Mouse (Mus musculus) liver, embryonic 13.5 days (tissue): ENCODE results near the gene Arhgef15. TPM values are rescaled to one million over a fixed set of nuclear protein-coding genes. Genes with fewer than 3 reads are reported as not detected.
"Not testable (repeated sequence)": the region's sequence is repeated elsewhere in the genome, so short reads cannot be mapped to it uniquely, and the experiment has no call there.

Source experiments
- ATAC-seq: fragments of 200-750 bp; cut with Nextera tagmentation; 2 replicates; pipeline ENCODE4 v1.8.0; 2017; ENCODE audit warnings: low read depth, mild to moderate bottlenecking, moderate number of reproducible peaks, moderate library complexity
- DNase-seq: peaks from one replicate; pipeline ENCODE4 v3.0.0; 2022
- H3K27ac ChIP-seq: fragments of 300-500 bp; sonication (generic); 2 replicates; pipeline ENCODE4 v1.5.1; 2015; ENCODE audit warnings: moderate library complexity, mild to moderate bottlenecking, inconsistent platforms
- H3K27me3 ChIP-seq: fragments of 300-500 bp; sonication (generic); 2 replicates; pipeline ENCODE4 v1.6.1; 2015; ENCODE audit warnings: mild to moderate bottlenecking, inconsistent platforms
- H3K36me3 ChIP-seq: fragments of 300-500 bp; sonication (generic); 2 replicates; pipeline ENCODE4 v1.6.1; 2015; ENCODE audit warnings: mild to moderate bottlenecking, inconsistent platforms
- H3K4me1 ChIP-seq: fragments of 300-500 bp; sonication (generic); replicated peaks from 2 replicates; pipeline ENCODE4 v1.6.1; 2015; ENCODE audit warnings: inconsistent platforms
- H3K4me2 ChIP-seq: fragments of 300-500 bp; sonication (generic); 2 replicates; pipeline ENCODE4 v1.6.1; 2015; ENCODE audit warnings: inconsistent platforms, mild to moderate bottlenecking, moderate library complexity
- H3K4me3 ChIP-seq: fragments of 300-500 bp; sonication (generic); replicated peaks from 2 replicates; pipeline ENCODE4 v1.5.1; 2015; ENCODE audit warnings: mild to moderate bottlenecking, inconsistent platforms
- H3K9ac ChIP-seq: fragments of 300-500 bp; sonication (generic); 2 replicates; pipeline ENCODE4 v1.6.1; 2015; ENCODE audit warnings: mild to moderate bottlenecking, inconsistent platforms
- H3K9me3 ChIP-seq: fragments of 300-500 bp; sonication (generic); replicated peaks from 2 replicates; pipeline ENCODE4 v1.6.1; 2016; ENCODE audit warnings: inconsistent platforms
- WGBS: fragments of 180-500 bp; shearing (Covaris S2); methylation state at CpG from one replicate; pipeline ENCODE4 v1.1.7; 2015; ENCODE audit not compliant: insufficient replicate concordance; 5-methylcytosine and 5-hydroxymethylcytosine counted together
- polyA plus RNA-seq: library from polyadenylated mRNA; unstranded; fragments of >200 nt; fragmentation: Nextera tagmentation; extraction: Ambion mirVana; gene quantifications from 2 replicates; pipeline ENCODE4 v1.2.1, GENCODE M21; 2015

Arhgef15 gene
- polyA plus RNA-seq, result 1.4 and 1.5 TPM in 2 replicates

DNA sequence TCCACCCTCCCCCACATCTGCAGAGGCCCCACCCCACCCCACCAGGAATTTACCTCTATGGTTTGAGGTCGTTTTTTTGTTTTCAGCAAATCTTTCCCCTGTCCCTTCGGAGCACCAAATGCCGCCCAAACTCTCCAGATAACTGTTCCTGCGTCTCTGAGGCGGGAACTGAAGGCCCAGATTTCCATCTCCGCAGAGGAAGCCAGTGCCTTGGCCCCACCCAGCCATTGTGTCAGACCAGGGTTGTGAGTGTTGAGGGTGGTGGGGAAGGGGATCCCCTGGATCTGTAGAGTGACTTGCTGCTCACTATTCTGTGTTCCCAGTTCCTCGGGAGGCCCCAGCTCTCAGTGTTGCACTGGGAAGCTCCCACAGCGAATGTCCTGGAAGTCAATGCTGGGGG is at the start of gene Arhgef15:
Gene Arhgef15, minus strand, starts transcription at position 173 of the 400 bp plus-strand sequence.
- Histone ChIP-seq H3K4me3 (peak within 1 kb of the TSS; percentile 7; the same call in 1 of the 2 replicates), H3K9ac (no peak within 1 kb of the TSS), H3K9me3 (no peaks in the 10 kb centered on the region), H3K36me3 (no peaks in the 10 kb centered on the region), H3K27me3 (peaks cover 57% of the 10 kb centered on the region), H3K4me1 (peaks cover 11% of the 10 kb centered on the region), H3K27ac (no peak within 1 kb of the TSS), H3K4me2 (no peak within 1 kb of the TSS)
- WGBS, result 29% methylated on average over 8 of the region's 8 CpGs
- no peak for DNase-seq
- no peak for ATAC-seq

DNA sequence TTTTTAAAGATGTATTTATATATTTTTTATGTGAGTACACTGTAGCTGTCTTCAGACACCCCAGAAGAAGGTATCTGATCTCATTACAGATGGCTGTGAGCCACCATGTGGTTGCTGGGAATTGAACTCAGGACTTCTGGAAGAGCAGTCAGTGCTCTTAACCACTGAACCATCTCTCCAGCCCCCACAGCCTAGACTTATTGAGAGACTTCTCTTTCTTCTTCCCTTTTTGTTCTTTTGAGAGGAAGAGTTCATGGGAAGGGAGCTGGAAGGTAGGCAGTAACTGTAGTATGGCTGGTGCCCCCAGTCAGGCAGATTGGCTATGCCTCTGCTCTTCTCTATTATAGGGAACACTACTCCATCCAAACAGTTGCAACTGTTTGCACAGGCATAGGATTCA is 49.3 kb upstream of the Arhgef15 start:
- not testable (repeated sequence) for H3K9me3 ChIP-seq, DNase-seq, H3K27me3 ChIP-seq, ATAC-seq, H3K27ac ChIP-seq
- peaks cover 21% of the 10 kb centered on the region for H3K36me3 ChIP-seq
- peak overlapping the region; percentile 47; the same call in 1 of the 2 replicates for H3K9ac ChIP-seq
- H3K4me2 ChIP-seq, result peak overlapping the region; percentile 86
- H3K4me1 ChIP-seq, result peaks cover 55% of the 10 kb centered on the region
- H3K4me3 ChIP-seq, result peak overlapping the region; percentile 86

DNA sequence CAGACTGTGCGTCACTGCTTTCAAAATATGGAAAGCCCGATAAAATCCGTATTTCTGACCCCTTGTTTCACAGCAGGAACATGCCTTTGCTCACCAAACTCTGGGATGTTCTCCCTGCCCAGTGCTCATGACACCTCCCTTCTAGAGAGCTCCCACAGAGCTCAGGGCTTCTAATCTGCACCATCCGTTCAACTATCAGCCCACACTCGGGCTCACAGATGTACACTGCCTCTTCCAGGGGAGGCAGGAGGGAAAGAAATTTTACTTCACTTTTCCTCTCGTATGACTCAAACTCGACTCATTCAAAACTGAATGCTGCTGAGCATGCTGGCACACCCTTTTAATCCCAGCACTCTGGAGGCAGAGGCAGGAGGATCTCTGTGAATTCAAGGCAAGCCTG is 47.9 kb upstream of the Arhgef15 start:
- H3K27me3 ChIP-seq, result no peaks in the 10 kb centered on the region
- 43% methylated on average over 7 of the region's 7 CpGs for WGBS
- DNase-seq (peak; percentile 43), ATAC-seq (peak; percentile 79)
- H3K4me1 ChIP-seq, result peaks cover 43% of the 10 kb centered on the region
- H3K9me3 ChIP-seq, result no peaks in the 10 kb centered on the region
- H3K4me3 ChIP-seq, result no peak overlapping the region
- H3K36me3 ChIP-seq, result peaks cover 35% of the 10 kb centered on the region
- H3K9ac ChIP-seq, result peak overlapping the region; percentile 45; the same call in 1 of the 2 replicates
- peak overlapping the region; percentile 70 for H3K27ac ChIP-seq
- peak overlapping the region; percentile 43 for H3K4me2 ChIP-seq

DNA sequence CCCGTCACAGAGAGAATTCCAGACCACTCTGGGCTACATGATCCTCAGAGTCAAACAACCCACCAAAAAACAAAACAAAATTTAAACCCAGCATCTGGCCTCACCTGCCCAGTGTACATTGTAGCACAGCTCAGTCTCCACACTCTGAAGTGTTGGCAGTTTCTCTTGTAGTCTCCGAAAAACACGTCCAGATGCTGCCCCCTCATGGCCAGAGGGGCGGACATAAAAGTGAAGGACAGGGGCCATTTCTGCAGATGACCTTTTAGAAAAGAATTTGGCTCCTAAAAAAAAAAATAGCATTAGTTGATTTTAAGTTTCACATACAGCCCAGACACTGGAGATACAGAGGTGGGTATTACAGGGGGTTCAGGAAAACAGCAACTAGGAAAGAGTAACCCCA is 46.3 kb upstream of the Arhgef15 start:
- Histone ChIP-seq H3K9me3 (no peaks in the 10 kb centered on the region), H3K27ac (no peak overlapping the region), H3K9ac (no peak overlapping the region), H3K4me3 (no peak overlapping the region), H3K4me1 (peaks cover 41% of the 10 kb centered on the region), H3K27me3 (no peaks in the 10 kb centered on the region), H3K4me2 (no peak overlapping the region), H3K36me3 (peaks cover 50% of the 10 kb centered on the region)
- no peak for DNase-seq
- ATAC-seq, result no peak
- WGBS, result 61% methylated on average over 4 of the region's 4 CpGs

DNA sequence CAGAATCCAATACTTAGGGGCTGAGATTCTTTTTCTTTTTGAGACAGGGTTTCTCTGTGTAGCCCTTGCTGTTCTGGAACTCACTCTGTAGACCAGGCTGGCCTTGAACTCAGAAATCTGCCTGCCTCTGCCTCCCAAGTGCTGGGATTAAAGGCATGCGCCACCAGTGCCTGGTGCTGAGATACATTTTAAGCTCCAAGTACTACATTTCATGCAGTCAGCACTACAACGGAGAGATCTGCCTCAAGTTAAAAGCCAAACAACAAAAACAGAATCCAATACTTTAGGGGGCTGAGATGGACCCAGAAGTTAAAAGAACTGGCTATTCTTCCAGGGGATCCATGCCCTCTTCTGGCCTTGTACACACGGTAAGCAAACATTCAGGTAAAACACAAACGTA is 45.5 kb upstream of the Arhgef15 start:
- not testable (repeated sequence) for H3K27ac ChIP-seq, H3K9ac ChIP-seq, H3K4me2 ChIP-seq, ATAC-seq, H3K27me3 ChIP-seq, H3K4me3 ChIP-seq, H3K9me3 ChIP-seq, DNase-seq
- Histone ChIP-seq H3K4me1 (peaks cover 39% of the 10 kb centered on the region), H3K36me3 (peaks cover 58% of the 10 kb centered on the region)
- 85% methylated on average over 4 of the region's 4 CpGs for WGBS

DNA sequence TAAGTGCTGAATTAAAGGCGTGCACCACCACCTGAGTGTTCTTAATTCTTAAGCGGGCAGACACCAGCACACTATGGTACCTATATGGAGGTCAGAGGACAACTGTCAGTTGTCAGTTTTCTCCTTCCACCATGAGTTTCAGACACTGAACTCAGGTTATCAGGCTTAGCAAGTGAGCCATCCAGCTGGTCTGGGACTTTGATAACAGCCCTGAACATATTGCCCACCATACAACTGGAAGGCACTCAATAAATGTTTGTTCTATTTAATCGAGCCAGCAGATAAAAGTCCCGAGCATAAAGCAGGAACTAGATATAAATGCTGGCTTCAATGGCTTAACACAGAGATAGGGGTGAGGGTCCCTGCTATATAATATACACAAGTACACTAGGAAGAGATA is 39.8 kb upstream of the Arhgef15 start:
- WGBS, result 65% methylated on average over 4 of the region's 4 CpGs
- H3K4me1 ChIP-seq, result no peaks in the 10 kb centered on the region; the same call in 1 of the 2 replicates
- H3K4me2 ChIP-seq, result no peak overlapping the region
- ATAC-seq, result no peak
- no peak for DNase-seq
- H3K27ac ChIP-seq, result no peak overlapping the region
- H3K36me3 ChIP-seq, result peaks cover 96% of the 10 kb centered on the region
- no peaks in the 10 kb centered on the region for H3K9me3 ChIP-seq
- H3K9ac ChIP-seq, result no peak overlapping the region
- H3K4me3 ChIP-seq, result no peak overlapping the region
- no peaks in the 10 kb centered on the region for H3K27me3 ChIP-seq

DNA sequence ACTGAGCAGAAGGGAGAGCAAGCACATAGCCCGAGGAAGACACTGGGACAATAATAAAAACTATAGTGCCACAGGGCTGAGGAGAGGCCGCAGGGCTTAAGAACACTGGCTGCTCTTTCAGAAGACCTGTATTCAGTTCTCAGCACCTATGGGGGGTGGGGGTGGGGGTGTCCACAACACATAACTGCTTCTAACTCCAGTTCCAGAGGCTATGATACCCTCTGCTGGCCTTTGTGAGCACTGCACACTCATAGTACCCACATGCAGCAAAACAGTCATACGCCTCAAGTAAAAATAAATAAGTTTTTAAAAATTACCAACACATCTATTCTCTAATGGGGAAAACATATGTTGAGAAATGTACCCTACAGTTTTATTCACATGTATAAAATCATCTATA is 37.1 kb upstream of the Arhgef15 start:
- H3K4me1 ChIP-seq, result no peaks in the 10 kb centered on the region; the same call in 1 of the 2 replicates

DNA sequence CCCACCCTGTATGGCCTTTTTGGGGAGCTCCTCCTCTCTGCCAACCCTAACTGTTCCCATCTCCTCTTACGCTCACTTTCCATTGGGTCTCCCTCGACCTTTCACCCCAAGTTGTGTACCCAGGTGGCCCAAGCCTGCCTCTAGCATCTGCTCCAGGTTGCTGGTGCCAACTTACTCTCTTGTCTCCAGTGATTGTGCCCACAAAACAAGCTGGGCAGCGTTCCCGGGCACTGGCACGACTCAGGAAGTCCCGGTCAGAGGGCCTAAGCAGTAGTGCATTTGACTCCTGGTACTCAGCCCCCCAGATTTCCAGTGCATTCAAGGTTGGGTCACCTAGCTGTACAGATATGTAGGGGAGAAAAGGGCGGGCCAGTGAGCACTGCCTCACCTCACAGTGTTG is 35.8 kb upstream of the Arhgef15 start:
- peaks cover 97% of the 10 kb centered on the region for H3K36me3 ChIP-seq
- H3K4me1 ChIP-seq, result no peaks in the 10 kb centered on the region; the same call in 1 of the 2 replicates
- ATAC-seq (no peak), DNase-seq (no peak)
- H3K4me3 ChIP-seq, result no peak overlapping the region
- no peaks in the 10 kb centered on the region for H3K9me3 ChIP-seq
- H3K4me2 ChIP-seq, result no peak overlapping the region
- H3K27ac ChIP-seq, result no peak overlapping the region
- H3K9ac ChIP-seq, result no peak overlapping the region
- no peaks in the 10 kb centered on the region for H3K27me3 ChIP-seq
- 84% methylated on average over 7 of the region's 7 CpGs for WGBS

More for the DNA sequence above, 37.1 kb upstream of the Arhgef15 start:
- Histone ChIP-seq H3K9ac (no peak overlapping the region), H3K4me2 (no peak overlapping the region), H3K27ac (no peak overlapping the region), H3K27me3 (no peaks in the 10 kb centered on the region), H3K9me3 (no peaks in the 10 kb centered on the region), H3K4me3 (no peak overlapping the region), H3K36me3 (peaks cover 96% of the 10 kb centered on the region)
- ATAC-seq, result no peak
- no peak for DNase-seq
- 86% methylated on average over 3 of the region's 3 CpGs for WGBS

DNA sequence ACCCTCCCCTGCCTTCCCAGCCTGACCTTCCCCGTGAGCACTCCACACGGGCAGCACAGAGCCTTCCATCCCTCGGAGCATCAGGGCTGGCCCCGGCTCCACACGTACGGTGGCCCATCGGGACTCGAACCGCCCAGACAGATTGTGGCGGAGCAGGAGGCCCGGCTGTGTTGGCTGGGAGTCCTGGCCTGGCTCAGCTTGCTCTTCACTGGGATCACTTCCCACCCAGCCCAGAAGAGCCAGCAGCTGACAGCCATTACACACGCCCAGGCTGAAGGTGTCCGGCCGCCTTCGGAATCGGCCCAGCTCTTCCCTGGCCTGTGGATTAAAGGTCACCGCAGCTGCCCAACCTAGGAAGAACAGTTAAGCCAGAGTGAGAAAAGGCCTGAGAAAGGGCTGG is 31.1 kb upstream of the Arhgef15 start:
- Histone ChIP-seq H3K9me3 (no peaks in the 10 kb centered on the region), H3K27me3 (no peaks in the 10 kb centered on the region), H3K36me3 (peaks cover 74% of the 10 kb centered on the region), H3K4me3 (no peak overlapping the region), H3K27ac (no peak overlapping the region), H3K4me1 (no peaks in the 10 kb centered on the region), H3K9ac (no peak overlapping the region), H3K4me2 (no peak overlapping the region)
- 91% methylated on average over 17 of the region's 17 CpGs for WGBS
- DNase-seq, result no peak
- no peak for ATAC-seq

DNA sequence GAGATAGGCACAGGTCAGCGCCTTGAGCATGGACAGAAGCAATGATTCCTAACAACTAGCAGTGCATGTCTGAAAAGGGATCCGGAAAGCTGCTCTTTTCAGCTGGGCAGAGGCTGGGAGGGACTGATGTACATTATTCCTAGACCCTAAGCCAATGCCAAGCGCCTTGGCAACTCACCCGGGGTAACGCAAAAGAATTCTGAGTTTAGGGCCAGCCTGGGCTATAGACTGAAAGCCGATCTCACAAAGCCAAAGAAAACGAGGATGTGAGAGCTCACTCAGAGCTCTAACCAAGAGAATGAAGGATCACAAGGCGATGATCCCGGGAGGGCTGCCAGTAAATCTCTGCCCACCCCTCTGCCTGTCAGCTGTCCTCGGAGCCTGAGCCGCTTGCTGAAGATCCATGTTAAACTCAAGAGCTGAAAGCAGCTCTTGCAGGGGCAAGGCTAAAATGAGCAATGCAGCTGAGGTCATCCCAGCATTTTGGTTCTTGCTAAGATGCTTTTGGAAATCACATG is 30.1 kb upstream of the Arhgef15 start:
- H3K4me1 ChIP-seq, result no peaks in the 10 kb centered on the region
- no peak overlapping the region for H3K27ac ChIP-seq
- H3K9ac ChIP-seq, result no peak overlapping the region
- no peaks in the 10 kb centered on the region for H3K27me3 ChIP-seq
- no peak overlapping the region for H3K4me2 ChIP-seq
- ATAC-seq (no peak), DNase-seq (no peak)
- 86% methylated on average over 11 of the region's 11 CpGs for WGBS
- no peak overlapping the region for H3K4me3 ChIP-seq
- H3K9me3 ChIP-seq, result no peaks in the 10 kb centered on the region
- peaks cover 65% of the 10 kb centered on the region for H3K36me3 ChIP-seq

DNA sequence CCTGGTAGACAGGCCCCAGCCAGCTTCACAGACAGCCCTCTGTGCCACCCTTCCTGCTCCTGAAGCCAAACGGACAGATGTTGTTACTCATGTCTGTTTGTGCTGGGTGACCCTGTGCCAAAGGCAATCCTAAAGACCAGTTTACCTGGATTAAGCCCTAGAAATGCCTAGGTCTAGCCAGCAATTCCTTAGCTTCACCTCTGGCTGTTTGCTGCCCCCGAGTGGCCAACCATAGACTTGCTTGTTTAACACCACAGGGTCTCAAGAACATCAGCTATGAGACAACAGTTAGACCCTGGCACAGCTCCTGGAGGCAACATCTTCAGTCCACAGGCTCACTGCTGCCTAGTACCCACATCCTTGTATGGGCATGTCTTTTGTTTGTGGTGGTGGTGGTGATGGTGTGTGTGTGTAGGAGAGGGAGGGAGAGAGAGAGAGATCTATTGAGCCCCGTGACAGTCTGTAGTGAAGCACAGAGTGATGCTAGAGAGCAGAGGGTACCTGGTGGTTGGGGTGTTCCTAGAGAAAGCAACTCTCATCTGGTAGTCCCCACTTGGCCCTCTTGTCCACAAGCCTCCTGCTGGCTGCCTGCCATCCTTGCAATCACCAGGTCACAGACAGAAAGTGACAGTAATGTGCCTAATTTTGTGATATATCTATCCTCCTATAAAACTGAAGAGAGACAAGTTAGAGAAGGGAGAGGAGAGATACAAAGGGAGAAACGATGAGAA is 25.5 kb upstream of the Arhgef15 start:
- H3K27ac ChIP-seq, result 0 out of 2 replicates have a peak overlapping the region, but pooled peaks have one; percentile 3
- no peak overlapping the region for H3K9ac ChIP-seq
- 17% methylated on average over 4 of the region's 4 CpGs for WGBS
- no peaks in the 10 kb centered on the region for H3K27me3 ChIP-seq
- H3K9me3 ChIP-seq, result no peaks in the 10 kb centered on the region
- H3K4me2 ChIP-seq, result no peak overlapping the region
- peaks cover 19% of the 10 kb centered on the region for H3K36me3 ChIP-seq
- H3K4me3 ChIP-seq, result no peak overlapping the region
- H3K4me1 ChIP-seq, result peaks cover 10% of the 10 kb centered on the region
- peak; percentile 48 for DNase-seq
- no peak for ATAC-seq

DNA sequence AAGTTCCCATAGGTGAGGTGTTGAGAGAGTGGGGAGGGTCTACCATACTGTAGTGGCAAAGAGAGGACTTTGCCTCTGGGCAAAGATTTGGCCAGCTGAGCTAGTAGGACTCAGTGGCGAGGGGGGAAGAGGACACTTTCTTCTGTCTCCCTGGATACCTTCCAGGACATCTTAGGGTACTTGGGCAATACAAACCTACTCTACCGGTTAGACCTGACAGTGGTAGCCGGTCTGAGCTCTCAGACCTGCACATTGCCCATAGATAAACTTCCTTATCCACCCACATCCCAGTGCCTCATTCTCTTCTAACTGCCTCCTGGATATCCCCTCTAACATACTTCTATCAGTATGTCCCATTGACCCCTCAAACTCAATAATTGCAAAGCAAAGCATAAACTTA is 23.6 kb upstream of the Arhgef15 start:
- Histone ChIP-seq H3K4me3 (no peak overlapping the region), H3K4me2 (no peak overlapping the region), H3K4me1 (peaks cover 10% of the 10 kb centered on the region), H3K9me3 (no peaks in the 10 kb centered on the region), H3K9ac (no peak overlapping the region), H3K27me3 (no peaks in the 10 kb centered on the region), H3K36me3 (0 out of 2 replicates have a peak, but pooled peaks cover 3% of the 10 kb centered on the region), H3K27ac (no peak overlapping the region)
- no peak for ATAC-seq
- DNase-seq, result no peak
- 54% methylated on average over 3 of the region's 3 CpGs for WGBS
